Mouse (Mus musculus) midbrain, embryonic 11.5 days (tissue): Measurements from ENCODE around the gene Homer3. TPM values are rescaled to one million over a fixed set of nuclear protein-coding genes. Genes with fewer than 3 reads are reported as not detected.

Experiments
- ATAC-seq: fragments of 200-750 bp; cut with Nextera tagmentation; 2 replicates; pipeline ENCODE4 v1.8.0; 2017; ENCODE audit warnings: moderate TSS enrichment, moderate library complexity; ENCODE audit not compliant: low FRiP score
- DNase-seq: peaks from one replicate; pipeline ENCODE4 v3.0.0; 2015; ENCODE audit warnings: low spot score; ENCODE audit errors: missing footprints
- H3K27ac ChIP-seq: fragments of 300-500 bp; sonication (generic); 2 replicates; pipeline ENCODE4 v1.5.1; 2014; ENCODE audit warnings: low read depth, low read length
- H3K27me3 ChIP-seq: fragments of 300-500 bp; sonication (generic); 2 replicates; pipeline ENCODE4 v1.6.1; 2014; ENCODE audit warnings: mild to moderate bottlenecking, low read length, moderate library complexity, mixed read lengths; ENCODE audit not compliant: control insufficient read depth, insufficient read depth
- H3K36me3 ChIP-seq: fragments of 300-500 bp; sonication (generic); 2 replicates; pipeline ENCODE4 v1.6.1; 2014; ENCODE audit warnings: mild to moderate bottlenecking, low read length, moderate library complexity, mixed read lengths; ENCODE audit not compliant: control insufficient read depth, insufficient read depth
- H3K4me1 ChIP-seq: fragments of 300-500 bp; sonication (generic); 2 replicates; pipeline ENCODE4 v1.6.1; 2014; ENCODE audit warnings: low read length; ENCODE audit not compliant: control insufficient read depth, insufficient read depth
- H3K4me2 ChIP-seq: fragments of 300-500 bp; sonication (generic); 2 replicates; pipeline ENCODE4 v1.6.1; 2014; ENCODE audit warnings: mild to moderate bottlenecking, moderate library complexity
- H3K4me3 ChIP-seq: fragments of 300-500 bp; sonication (generic); 2 replicates; pipeline ENCODE4 v1.5.1; 2014; ENCODE audit warnings: low read depth, low read length
- H3K9ac ChIP-seq: fragments of 300-500 bp; sonication (generic); 2 replicates; pipeline ENCODE4 v1.6.1; 2014; ENCODE audit warnings: low read length
- H3K9me3 ChIP-seq: fragments of 300-500 bp; sonication (generic); 2 replicates; pipeline ENCODE4 v1.6.1; 2016; ENCODE audit warnings: low read length; ENCODE audit not compliant: control insufficient read depth
- WGBS: fragments of 180-500 bp; shearing (Covaris S2); extraction: QIAGEN DNeasy Blood & Tissue Kit; methylation state at CpG from one replicate; pipeline ENCODE4 v1.1.7; 2014; 5-methylcytosine and 5-hydroxymethylcytosine counted together
- polyA plus RNA-seq: library from polyadenylated mRNA; unstranded; fragments of >200 nt; fragmentation: Nextera tagmentation; extraction: Ambion mirVana; gene quantifications from 2 replicates; pipeline ENCODE4 v1.2.1, GENCODE M21; 2014

Gene Homer3
- polyA plus RNA-seq, 1 experiment from 2014 or later, result 61.2 TPM

DNA sequence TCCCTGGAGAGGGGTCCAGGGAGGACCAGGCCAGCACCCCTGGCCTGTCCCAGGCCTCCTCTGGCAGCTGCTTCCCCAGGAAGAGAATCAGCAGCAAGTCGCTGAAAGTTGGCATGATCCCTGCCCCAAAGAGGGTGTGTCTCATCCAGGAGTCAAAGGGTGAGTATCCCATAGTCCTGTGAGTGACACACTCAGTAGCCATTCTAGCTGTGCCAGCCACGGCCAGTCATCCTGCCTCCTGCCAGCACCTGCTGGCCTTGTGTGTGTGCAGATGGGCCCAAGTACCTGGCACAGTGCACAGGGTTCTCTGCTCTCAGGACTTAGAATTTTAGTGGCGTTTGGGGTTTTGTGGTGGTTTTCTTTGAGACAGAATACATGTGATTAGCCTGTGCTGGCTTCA, 25.2 kb upstream of the Homer3 start:
- Histone ChIP-seq H3K4me2 (no peak overlapping the region), H3K27ac (no peak overlapping the region), H3K9me3 (no peaks in the 10 kb centered on the region), H3K4me1 (no peaks in the 10 kb centered on the region), H3K36me3 (peaks cover 58% of the 10 kb centered on the region), H3K9ac (no peak overlapping the region), H3K27me3 (no peaks in the 10 kb centered on the region), H3K4me3 (no peak overlapping the region)
- DNase-seq (no peak), ATAC-seq (no peak)
- 93% methylated on average over 3 of the region's 3 CpGs for WGBS

DNA sequence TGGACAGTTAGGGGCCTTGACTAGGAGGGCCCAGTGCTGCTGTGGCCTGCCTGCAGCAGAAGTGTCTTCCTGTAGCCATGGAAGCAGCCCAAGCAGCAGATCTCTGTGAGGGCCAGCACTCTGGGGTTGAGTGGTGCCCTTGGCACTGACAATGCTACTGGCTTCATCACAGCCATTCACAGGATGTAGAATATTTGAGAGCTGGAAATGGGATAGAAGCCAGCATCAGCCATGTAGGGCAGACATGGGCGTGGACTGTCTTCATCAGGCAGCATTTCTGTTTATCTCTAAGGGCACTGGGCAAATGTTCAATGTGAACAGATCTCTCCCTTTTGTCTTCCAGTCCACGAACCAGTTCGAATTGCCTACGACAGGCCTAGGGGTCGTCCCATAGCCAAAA, 24.0 kb upstream of the Homer3 start:
- no peak overlapping the region for H3K27ac ChIP-seq
- no peak overlapping the region for H3K9ac ChIP-seq
- DNase-seq (no peak), ATAC-seq (no peak)
- no peak overlapping the region for H3K4me3 ChIP-seq
- H3K36me3 ChIP-seq, result peaks cover 56% of the 10 kb centered on the region
- 91% methylated on average over 5 of the region's 5 CpGs for WGBS
- no peaks in the 10 kb centered on the region for H3K27me3 ChIP-seq
- H3K4me1 ChIP-seq, result no peaks in the 10 kb centered on the region
- H3K9me3 ChIP-seq, result no peaks in the 10 kb centered on the region
- no peak overlapping the region for H3K4me2 ChIP-seq

DNA sequence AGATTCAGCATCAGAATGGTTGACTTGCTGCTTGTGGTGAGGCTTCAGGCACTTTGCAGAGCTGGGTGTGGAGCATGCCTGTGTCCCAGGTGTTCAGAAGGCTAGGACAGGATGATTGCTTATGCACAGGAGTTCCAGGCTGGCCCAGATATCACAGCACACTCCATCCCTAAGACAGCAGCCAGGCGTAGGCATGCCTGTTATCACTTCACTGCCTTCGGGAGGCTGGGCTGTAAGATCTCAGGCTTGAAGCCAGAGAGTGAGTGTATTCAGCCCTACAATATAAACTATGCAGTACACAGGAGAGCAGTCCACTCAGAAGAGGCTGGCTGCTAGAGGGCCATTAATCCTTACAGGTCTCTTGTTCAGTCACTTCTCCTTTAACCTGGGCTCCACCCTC, 23.6 kb upstream of the Homer3 start:
- no peak overlapping the region for H3K4me3 ChIP-seq
- H3K9me3 ChIP-seq, result no peaks in the 10 kb centered on the region
- DNase-seq (no peak), ATAC-seq (no peak)
- 94% methylated on average over 2 of the region's 2 CpGs for WGBS
- no peaks in the 10 kb centered on the region for H3K4me1 ChIP-seq
- no peak overlapping the region for H3K27ac ChIP-seq
- no peak overlapping the region for H3K4me2 ChIP-seq
- H3K9ac ChIP-seq, result no peak overlapping the region
- no peaks in the 10 kb centered on the region for H3K27me3 ChIP-seq
- peaks cover 57% of the 10 kb centered on the region for H3K36me3 ChIP-seq

GRCm38 (mm10) chr8:70267674-70268073, 15.0 kb upstream of the Homer3 start:
- Histone ChIP-seq H3K27me3 (no peaks in the 10 kb centered on the region), H3K4me3 (no peak overlapping the region), H3K4me2 (no peak overlapping the region), H3K36me3 (peaks cover 17% of the 10 kb centered on the region), H3K9me3 (no peaks in the 10 kb centered on the region), H3K27ac (no peak overlapping the region), H3K4me1 (no peaks in the 10 kb centered on the region), H3K9ac (no peak overlapping the region)
- ATAC-seq (no peak), DNase-seq (no peak)
- WGBS, result 91% methylated on average over 3 of the region's 3 CpGs

DNA sequence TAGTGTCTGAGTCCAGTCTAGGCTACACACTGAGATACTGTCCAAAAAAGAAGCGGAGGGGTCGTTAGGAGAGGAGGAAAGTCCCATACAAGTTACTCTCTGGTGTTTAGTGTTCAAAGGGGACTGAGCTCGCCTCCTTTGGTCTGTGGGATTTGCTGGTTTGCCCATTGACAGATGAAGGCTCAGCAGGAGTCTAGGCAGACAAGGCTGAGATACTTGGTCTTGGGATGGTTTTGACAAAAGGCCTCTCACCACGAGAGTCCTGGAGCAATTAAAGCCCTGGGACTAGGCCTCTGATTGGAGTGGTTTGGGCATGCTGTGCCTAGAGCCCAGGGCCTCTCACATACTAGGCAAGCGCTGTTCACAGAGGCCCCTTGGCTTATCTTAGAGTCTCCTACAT, 14.3 kb upstream of the Homer3 start:
- ATAC-seq (no peak), DNase-seq (no peak)
- Histone ChIP-seq H3K27me3 (no peaks in the 10 kb centered on the region), H3K36me3 (peaks cover 12% of the 10 kb centered on the region), H3K9me3 (no peaks in the 10 kb centered on the region), H3K9ac (no peak overlapping the region), H3K4me3 (no peak overlapping the region), H3K4me2 (no peak overlapping the region), H3K27ac (no peak overlapping the region), H3K4me1 (no peaks in the 10 kb centered on the region)
- WGBS, result 45% methylated on average over 5 of the region's 5 CpGs

DNA sequence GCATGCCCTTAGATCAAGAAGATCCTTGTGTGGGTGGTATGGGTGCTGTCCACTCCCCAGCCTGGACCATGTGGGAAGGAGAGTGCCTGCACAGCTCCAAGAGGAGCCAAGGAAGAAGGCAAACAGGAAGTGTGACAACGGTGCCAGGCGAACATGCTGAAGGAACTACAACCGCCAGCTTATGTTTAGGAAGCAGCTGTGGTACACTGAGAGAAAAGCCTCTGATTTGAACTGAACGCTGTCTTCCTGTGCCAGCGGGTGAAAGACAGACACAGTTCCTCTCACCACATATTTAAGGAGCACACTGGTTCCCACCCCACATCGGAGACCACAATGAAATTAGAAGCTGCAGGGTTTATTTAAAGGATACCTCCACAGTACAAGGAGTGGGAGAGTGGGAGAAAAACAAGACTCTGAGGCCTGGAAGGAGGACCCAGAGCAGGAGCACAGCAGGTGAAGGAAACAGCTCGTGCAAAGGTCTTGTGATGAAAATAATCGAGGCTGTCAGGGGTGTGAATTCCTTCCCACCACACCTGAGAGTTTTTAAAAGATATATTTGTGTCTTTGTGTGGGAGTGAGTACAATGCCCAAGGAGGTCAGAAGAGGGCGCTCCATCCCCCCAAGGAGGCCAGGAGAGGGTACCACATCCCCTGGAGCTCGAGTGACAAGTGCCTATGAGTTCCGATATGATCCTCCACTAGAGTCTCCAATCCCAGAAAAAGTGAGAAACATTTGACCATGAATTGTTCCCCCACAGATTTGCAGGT, 13.6 kb upstream of the Homer3 start:
- WGBS, result 58% methylated on average over 11 of the region's 11 CpGs
- no peak for ATAC-seq
- H3K4me1 ChIP-seq, result no peaks in the 10 kb centered on the region
- no peak for DNase-seq
- H3K9ac ChIP-seq, result no peak overlapping the region
- H3K4me3 ChIP-seq, result no peak overlapping the region
- H3K36me3 ChIP-seq, result peaks cover 6% of the 10 kb centered on the region; the same call in 1 of the 2 replicates
- no peaks in the 10 kb centered on the region for H3K27me3 ChIP-seq
- no peak overlapping the region for H3K27ac ChIP-seq
- no peaks in the 10 kb centered on the region for H3K9me3 ChIP-seq
- no peak overlapping the region for H3K4me2 ChIP-seq

DNA sequence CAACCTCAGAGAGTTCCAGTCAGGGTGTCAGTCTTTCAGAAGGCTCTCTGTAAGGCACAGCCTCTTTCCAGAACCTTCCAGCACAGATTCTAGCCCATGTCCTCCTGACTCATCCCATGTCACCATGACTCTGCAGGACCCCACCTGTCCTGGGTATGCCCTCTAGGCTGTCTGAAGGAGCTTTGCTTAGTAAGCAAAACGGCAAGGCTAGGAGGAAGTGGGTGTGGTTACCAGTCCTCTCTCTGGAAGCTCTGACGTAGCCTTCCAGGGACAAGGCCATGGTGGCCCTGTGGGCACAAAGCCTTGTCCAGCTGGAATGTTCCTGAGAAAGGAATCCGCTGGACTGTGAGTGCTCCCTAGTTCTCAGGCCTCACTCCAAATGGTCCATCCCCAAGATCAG, 9.7 kb upstream of the Homer3 start:
- H3K4me2 ChIP-seq, result no peak overlapping the region
- H3K27me3 ChIP-seq, result no peaks in the 10 kb centered on the region
- H3K4me3 ChIP-seq, result no peak overlapping the region
- ATAC-seq, result no peak
- no peak overlapping the region for H3K27ac ChIP-seq
- 74% methylated on average over 3 of the region's 3 CpGs for WGBS
- no peaks in the 10 kb centered on the region for H3K36me3 ChIP-seq
- no peaks in the 10 kb centered on the region for H3K9me3 ChIP-seq
- DNase-seq, result no peak
- no peaks in the 10 kb centered on the region for H3K4me1 ChIP-seq
- no peak overlapping the region for H3K9ac ChIP-seq

DNA sequence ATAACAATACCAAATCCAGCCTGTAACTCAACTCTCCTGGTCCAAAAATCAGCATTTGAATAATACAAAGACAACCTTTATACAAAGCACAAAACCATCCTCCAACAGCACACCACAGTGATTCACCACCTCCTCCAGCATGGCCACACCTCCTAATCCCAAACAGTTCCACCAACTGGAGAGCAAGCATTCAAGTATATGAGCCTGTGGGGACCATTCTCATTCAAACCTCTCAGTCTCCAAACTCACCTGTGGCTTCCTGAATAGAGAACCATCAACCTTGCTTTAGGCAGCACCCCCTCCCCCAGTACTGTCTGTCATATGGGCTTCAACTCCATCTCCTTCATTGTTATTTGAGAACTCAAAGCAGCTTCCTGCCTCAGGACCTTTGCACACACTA, 8.3 kb upstream of the Homer3 start:
- DNase-seq (no peak), ATAC-seq (no peak)
- Histone ChIP-seq H3K4me2 (no peak overlapping the region), H3K27me3 (no peaks in the 10 kb centered on the region), H3K36me3 (no peaks in the 10 kb centered on the region), H3K9ac (no peak overlapping the region), H3K4me1 (no peaks in the 10 kb centered on the region), H3K9me3 (no peaks in the 10 kb centered on the region), H3K4me3 (no peak overlapping the region), H3K27ac (no peak overlapping the region)

DNA sequence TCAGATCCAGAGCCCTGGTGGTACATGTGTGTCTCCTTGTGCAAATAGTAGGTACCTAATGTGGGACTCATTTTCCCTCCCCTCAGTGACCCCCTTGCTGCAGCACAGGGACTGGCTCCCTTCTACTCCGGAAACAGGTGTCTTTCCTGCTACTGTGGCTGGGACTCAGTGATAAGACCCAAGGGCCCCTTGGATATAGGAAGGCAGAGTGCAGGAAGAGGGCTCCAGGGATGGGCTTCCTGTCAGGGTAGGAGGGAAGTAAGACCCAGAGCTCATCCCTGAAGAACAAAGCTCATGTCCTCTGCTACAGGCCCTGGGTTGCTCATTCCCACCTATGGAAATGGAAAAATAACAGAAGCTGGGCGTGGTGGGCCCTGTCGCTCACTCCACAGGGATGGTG, 6.2 kb upstream of the Homer3 start:
- H3K9me3 ChIP-seq, result no peaks in the 10 kb centered on the region
- H3K4me1 ChIP-seq, result no peaks in the 10 kb centered on the region
- no peak for DNase-seq
- H3K36me3 ChIP-seq, result no peaks in the 10 kb centered on the region
- no peaks in the 10 kb centered on the region; the same call in 1 of the 2 replicates for H3K27me3 ChIP-seq
- no peak overlapping the region for H3K27ac ChIP-seq
- no peak overlapping the region for H3K4me2 ChIP-seq
- ATAC-seq, result no peak
- H3K4me3 ChIP-seq, result no peak overlapping the region
- 85% methylated on average over 3 of the region's 3 CpGs for WGBS
- no peak overlapping the region for H3K9ac ChIP-seq
